In the genomic region with DNA sequence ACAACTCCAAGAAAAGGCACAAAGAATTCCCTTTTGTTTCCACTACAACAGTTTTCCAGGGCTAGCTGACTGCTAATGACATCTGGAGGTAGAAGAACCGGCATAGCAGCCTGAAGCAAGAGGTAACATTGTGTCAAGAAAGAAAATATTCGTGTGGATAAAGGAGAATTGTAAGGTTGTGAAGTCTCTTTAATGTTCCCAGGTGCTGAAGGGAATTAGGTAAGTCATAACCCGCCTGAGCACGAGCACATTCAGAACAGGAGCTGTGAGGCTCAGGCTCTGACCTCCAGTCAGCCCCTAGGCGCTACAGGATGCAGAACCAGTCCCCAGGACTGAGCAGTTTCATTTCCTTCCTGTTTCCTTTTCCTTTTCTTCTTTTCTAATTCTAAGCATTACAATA, we compare ENCODE assay signal across 9 mouse cellular contexts.
DNase-seq lines count a peak whose midpoint lies in the region; ATAC-seq lines count a peak whose summit lies in the region.
"Had no signal": no experiment of that assay in that cellular context is flagged by ENCODE, and none has a peak within 500 bp of the region (broad histone marks: within the 10 kb centered on the region; RNA-seq: fewer than 3 reads in every experiment).

No protein-coding gene starts in this region.

- H3K9me3 ChIP-seq in heart, embryonic 16.5 days (replicated peaks; ENCODE audit: control insufficient read depth, low read length): no peaks in the 10 kb centered on the region
- H3K9me3 ChIP-seq in forebrain, embryonic 16.5 days (ENCODE audit: control insufficient read depth, low read length): no peaks in the 10 kb centered on the region

- H3K27ac ChIP-seq in heart, embryonic 16.5 days (ENCODE audit: low read length): peak overlapping the region; percentile 5; the same call in 1 of the 2 replicates
- H3K27ac ChIP-seq in forebrain, embryonic 16.5 days (ENCODE audit: low read length): peak overlapping the region; percentile 53; the same call in 1 of the 2 replicates
- H3K27ac ChIP-seq: macrophage had no signal

- no peak overlapping the region for H3K4me3 ChIP-seq in heart, embryonic 16.5 days (ENCODE audit: low read length)
- no peak overlapping the region for H3K4me3 ChIP-seq in forebrain, embryonic 16.5 days (replicated peaks; ENCODE audit: low read length)

- H3K4me1 ChIP-seq in heart, embryonic 16.5 days (ENCODE audit: control insufficient read depth, insufficient read depth, low read length): peaks cover 5% of the 10 kb centered on the region
- peaks cover 5% of the 10 kb centered on the region for H3K4me1 ChIP-seq in forebrain, embryonic 16.5 days (replicated peaks; ENCODE audit: control insufficient read depth, insufficient read depth, low read length)

- no peaks in the 10 kb centered on the region for H3K27me3 ChIP-seq in heart, embryonic 16.5 days (ENCODE audit: control insufficient read depth, insufficient read depth, low read length)
- H3K27me3 ChIP-seq in forebrain, embryonic 16.5 days (replicated peaks; ENCODE audit: control insufficient read depth, insufficient read depth, low read length): no peaks in the 10 kb centered on the region

- DNase-seq in heart, adult 8-10 months (ENCODE audit: low spot score): no peak
- DNase-seq in brain, adult 2 months (ENCODE audit: low read depth, low spot score): peak; percentile 14
- DNase-seq in mesoderm, embryonic 11.5 days (ENCODE audit: low read depth, low spot score): peak; percentile 36
- DNase-seq in adrenal gland, adult 18-20 months (ENCODE audit: low spot score in 2 of 2): no peak

- WGBS in heart, embryonic 16.5 days: 48% methylated on average over 5 of the region's 5 CpGs
- WGBS in forebrain, embryonic 16.5 days: 8% methylated on average over 5 of the region's 5 CpGs

- H3K4me2 ChIP-seq in heart, embryonic 16.5 days (ENCODE audit: low read depth, low read length): no peak overlapping the region
- no peak overlapping the region for H3K4me2 ChIP-seq in forebrain, embryonic 16.5 days (ENCODE audit: low read length)

- ATAC-seq in heart, embryonic 16.5 days (replicated peaks; ENCODE audit: extremely low read depth, insufficient read depth, low FRiP score): no peak
- ATAC-seq in forebrain, embryonic 16.5 days: no peak
- no peak for ATAC-seq in megakaryocyte, adult 5-6 weeks (ENCODE audit: poor library complexity, severe bottlenecking)
- ATAC-seq in frontal cortex, adult (ENCODE audit: low TSS enrichment): no peak

- H3K9ac ChIP-seq in heart, embryonic 16.5 days (ENCODE audit: low read length): no peak overlapping the region
- no peak overlapping the region for H3K9ac ChIP-seq in forebrain, embryonic 16.5 days (replicated peaks; ENCODE audit: low read depth, low read length)

- no peaks in the 10 kb centered on the region for H3K36me3 ChIP-seq in heart, embryonic 16.5 days (ENCODE audit: control insufficient read depth, insufficient read depth)
- no peaks in the 10 kb centered on the region for H3K36me3 ChIP-seq in forebrain, embryonic 16.5 days (ENCODE audit: control insufficient read depth, insufficient read depth)

Comparison
In these comparisons a context has a peak if more than half of its experiments do, and no peak if none do; other contexts are left out.
1. DNase-seq: peak in brain, adult 2 months (single experiment) and mesoderm, embryonic 11.5 days (single experiment); none in heart, adult 8-10 months (single experiment) and adrenal gland, adult 18-20 months (0 of 2).